Mouse (Mus musculus) thymus, postnatal 36 days (tissue): ENCODE measurements around the gene Hook2.

Source experiments
- DNase-seq, 2 experiments: peaks; one replicate each; pipeline ENCODE4 v3.0.0; 2022; ENCODE audit warnings: mixed read lengths in 2 of 2

The Hook2 gene

DNA sequence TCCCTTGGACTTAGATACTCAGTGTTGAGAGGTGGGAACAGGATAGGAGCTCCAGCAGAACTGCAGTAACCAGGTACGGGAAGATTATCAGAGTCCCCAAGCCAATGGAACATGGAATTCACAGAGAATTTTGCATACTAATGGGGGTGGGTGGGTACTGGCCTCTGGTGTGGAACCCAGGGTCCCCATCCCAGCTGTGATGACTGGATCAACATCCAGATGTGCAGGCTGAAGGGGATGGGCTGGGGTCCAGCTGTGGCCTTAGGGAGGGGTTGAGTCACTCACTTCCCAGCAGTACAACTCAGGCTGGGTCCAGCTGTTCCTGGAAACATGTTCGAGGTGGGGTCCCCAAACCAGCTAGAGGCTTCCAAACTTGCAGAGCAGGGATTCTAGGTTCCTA lies 2.5 kb upstream of the Hook2 start:
- no peak for DNase-seq

DNA sequence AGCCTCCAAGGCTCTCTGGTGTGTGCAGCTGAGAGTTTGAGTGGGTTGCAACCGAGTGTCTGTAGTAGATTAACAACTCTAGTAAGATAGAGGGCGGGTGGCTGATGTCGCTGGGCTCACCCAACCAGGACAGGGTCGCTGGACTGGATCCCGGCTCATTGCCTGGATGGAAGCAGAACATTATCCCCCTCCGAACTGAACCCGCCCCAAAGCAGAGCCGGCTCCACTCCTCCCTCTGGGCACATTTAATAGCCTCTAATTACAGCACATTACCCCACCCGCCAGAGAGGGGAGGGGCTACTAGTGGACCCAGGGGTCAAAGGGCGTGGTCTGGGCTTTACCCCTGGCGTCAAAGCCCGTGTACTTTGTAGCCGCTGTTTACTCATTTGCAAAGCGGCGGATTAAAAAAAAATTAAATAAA lies 1.1 kb upstream of the Hook2 start:
- peak in 1 of 2 experiments; percentile 56 for DNase-seq

DNA sequence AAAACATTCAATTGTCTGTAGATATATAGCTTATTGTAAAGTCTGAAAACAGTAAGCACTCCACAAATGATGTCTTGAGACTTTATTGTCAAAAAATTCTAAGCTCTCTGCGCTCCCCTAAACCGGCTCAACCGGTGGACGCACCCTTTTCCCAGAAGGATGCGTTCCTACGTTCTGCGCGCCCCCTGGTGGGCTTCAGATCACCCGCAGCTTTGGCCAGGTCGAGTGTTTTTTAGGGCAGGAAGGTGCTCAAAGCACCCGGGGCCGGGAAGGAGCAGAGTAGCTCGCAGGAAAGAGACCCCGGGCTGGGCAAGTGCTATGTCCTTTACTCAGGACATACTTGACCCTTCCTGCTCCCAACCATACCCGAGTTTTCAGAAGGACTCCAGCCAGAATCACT lies 593 bp upstream of the Hook2 start:
- peak; percentile 89 to 92 for DNase-seq

DNA sequence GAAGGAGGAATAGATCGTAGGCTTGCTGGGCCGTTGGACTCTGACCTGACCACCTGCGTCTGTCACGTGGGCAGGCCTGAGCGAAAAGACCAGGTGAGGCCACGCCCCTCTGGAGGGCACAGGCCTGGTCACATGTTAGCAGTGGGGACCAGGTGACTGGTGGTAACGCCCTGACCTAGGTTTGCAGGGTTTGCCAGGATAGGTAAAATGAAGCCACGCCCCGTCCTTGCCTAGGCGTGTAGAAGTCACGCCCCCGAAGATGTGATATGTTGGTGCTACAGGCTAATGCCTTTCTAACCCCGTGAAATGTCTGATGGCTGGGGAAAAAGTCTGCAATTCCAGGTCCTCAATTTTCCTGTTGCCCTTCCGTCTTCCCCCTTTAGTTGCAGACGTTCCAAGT lies 433 bp downstream of the Hook2 start:
- DNase-seq, result peak in 1 of 2 experiments; percentile 68

DNA sequence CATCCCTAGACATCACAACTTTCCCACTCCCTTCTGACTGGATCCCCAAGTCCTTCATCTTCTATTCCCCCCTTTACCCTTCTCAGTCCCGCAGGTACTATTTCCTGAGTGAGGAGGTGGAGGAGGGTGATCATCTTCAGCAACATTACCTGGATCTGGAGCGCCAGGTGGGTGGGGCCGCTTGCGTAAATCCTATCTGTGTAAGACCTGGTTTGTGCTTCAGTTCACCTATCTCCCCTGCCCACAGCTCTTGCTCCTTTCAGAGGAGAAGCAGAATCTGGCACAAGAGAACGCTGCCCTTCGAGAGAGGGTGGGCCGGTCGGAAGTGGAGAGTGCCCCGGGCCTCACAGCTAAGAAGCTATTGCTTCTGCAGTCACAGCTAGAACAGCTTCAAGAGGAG lies 4.0 kb downstream of the Hook2 start:
- DNase-seq, result no peak

DNA sequence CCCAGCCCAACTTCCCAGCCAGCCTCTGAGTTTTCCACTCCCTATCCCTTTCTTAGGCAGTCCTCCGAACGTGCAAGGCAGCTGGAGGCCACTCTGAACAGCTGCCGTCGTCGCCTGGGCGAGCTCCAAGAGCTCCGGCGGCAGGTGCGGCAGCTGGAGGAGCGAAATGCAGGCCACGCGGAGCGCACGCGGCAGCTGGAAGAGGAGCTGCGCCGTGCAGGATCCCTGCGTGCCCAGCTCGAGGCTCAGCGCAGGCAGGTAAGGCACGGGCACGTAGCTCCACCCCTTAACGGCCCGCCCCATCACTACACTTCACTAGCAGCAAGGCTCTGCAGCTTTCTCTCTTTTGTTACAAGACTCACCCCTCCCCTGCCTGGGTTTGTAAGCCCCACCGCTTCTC lies 5.3 kb downstream of the Hook2 start:
- DNase-seq, result no peak

DNA sequence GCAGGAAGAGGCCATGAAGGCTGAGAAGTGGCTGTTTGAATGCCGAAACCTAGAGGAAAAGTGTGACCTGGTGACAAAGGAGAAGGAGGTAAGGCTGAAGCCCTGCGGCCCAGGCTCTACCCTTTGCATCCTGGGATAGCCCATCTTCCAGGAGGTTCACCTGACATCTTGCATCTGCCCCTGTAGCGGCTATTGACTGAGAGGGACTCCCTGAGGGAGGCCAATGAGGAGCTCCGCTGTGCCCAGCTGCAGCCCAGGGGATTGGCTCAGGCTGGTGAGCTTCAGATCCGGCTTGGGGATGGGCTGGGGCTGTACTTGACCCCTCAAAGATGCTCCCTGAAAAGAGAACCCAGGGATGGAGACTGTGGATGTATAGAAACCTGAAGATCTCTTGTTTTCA lies 6.6 kb downstream of the Hook2 start:
- DNase-seq, result no peak

DNA sequence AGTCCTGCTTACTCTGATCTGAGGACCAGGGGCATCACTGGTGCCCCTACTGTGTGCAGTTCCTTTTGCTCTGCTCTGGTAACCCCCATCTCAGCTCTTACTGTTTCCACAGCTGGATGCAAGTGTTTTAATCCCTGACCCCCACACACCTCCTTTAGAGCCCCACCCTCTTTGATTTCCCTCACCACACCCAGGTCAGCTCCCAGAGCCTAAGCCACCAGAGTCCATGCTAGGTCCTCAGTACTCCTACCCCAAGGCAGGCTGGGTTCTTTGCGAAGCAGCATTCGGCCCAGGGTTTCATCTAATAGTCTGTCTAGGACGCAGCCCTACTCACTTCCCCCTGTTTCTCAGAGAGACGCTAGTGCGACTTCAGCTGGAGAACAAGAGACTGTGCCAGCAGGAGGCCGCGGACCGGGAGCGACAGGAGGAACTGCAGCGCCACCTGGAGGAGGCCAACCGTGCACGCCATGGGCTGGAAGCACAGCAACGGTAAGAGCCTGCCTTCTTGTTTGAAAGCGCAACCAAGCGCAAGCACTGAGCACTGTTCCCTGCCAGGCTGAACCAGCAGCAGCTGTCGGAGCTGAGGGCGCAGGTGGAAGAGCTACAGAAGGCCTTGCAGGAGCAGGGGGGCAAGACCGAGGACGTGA lies 7.4 kb downstream of the Hook2 start:
- DNase-seq, result peak; percentile 92 to 94

DNA sequence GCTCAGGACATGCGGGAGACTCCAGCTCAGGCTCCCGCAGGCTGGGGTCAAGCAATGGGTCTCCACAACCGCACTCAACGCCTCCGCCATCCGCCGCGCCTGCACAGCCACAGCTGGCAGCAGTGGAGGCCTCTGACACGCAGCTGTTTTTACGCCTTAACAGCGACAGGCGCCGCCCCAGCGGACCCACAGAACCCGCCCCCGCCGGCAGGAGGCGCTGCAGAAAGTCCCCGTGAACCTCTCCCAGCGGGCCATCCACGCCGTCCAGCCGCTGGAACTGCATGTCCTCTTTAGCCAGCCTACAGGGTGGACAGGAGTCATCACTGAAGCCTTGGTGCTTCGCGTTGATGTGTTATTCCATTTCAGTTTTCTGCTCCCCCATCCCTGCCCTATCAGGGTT lies 17.3 kb downstream of the Hook2 start:
- DNase-seq, result peak; percentile 42 to 45

DNA sequence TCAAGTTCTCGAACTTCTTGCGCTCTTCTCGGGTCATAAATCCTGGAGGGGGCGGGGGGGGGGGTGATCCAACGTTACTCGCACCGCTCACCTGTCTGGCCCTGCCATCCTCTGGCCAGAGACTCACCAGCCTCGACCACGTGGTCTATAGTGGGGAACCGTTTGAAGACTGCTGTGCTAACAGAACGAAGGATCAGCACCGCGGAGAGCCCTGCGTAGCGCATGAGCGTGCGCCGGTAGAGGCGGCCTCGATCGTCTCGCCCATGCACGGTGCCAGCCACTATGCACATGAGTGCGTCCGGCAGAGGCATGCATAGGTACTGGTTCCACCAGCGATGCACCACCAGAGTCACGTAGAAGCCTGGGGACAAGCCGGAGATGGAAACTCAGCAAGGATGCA lies 20.8 kb downstream of the Hook2 start:
- no peak for DNase-seq

DNA sequence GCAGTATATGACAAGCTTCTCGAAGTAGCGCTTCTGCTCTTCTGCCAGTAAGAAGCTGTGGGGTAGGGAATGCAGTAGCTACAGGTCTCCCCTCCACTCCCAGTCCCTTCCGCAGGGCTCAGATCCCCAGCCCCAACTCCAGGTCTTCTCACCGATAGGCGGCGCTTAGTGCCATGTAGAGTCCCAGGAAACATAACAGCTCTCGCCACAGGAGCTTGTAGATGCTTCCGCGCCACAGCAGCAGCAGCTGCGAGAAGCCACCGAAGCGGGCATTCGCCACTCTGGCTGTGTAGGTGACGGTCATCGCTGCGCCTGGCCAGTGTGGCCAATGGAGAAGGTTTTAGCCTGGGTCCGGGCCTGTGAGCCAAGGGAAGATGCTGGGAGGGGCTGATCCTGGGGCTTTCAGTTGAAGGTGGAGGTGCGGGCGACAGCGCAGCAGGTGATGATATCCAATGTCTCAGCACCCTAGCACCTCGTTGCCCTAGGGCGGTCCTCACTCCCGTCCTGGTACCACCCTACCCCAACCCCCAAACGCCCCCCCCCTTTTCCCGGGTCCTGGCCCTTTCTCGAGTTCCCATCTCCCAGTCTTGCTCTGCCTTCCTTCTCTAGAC lies 22.9 kb downstream of the Hook2 start:
- DNase-seq, result peak; percentile 83

DNA sequence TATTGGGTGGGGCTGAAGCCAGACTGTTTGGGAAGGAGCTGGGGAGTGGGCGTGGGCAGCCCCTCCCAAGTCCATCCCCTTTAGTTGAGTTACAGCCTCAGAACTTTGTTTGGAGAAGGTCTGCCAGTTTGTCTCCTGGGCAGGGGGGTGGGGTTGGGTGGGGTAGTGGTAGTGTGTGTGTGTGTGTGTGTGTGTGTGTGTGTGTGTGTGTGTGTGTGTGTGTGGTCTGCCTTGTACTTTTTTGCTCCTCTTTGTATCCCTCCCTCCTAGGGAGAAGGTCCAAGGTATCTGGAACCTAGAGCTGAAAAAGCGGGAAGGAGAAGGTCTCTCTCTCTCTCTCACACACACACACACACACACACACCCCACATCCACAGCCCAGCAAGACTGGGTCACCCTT lies 24.0 kb downstream of the Hook2 start, which contains the start of gene Best2:
Gene Best2 (minus strand): TSS at position 101 of the 400 bp plus-strand sequence.
- no peak for DNase-seq

DNA sequence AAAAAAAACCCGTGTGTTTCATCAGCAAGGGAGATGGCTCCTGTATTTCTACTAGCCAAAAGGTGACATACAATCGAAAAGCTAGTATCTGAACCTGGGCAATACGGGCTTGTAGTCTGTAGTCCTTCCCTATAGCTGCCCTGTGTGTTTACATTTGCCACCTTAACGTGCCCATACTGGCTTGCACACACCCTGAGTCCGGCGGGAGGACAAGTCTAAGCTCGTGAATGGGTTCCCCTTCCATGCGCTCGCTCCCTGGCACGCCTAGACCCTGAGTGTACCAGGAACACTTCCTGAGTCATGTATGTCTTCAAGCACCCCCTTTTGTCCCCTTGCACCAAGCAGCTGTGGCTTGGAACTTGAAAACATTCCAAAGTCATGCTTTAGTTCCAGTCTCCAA lies 26.3 kb downstream of the Hook2 start:
- no peak for DNase-seq

DNA sequence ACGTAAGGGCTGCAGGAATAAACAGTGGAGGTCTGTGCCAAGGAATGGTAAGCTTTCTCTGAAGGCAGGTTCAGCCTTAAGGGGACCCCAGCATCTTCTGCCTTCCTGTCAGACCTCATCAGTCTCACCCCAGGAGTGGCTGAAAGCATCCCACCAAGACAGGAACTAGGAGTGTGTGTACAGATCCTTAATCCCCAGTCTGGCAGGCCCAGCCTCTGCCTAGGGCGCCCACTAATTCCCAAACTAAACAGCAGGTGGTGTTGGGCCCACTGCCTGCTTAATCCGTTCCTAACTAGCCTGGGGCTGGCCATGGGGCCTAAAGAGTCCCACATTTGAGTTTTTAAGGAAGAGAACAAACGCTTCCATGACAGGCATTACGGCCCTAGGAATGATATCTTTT lies 26.8 kb downstream of the Hook2 start:
- DNase-seq, result no peak

DNA sequence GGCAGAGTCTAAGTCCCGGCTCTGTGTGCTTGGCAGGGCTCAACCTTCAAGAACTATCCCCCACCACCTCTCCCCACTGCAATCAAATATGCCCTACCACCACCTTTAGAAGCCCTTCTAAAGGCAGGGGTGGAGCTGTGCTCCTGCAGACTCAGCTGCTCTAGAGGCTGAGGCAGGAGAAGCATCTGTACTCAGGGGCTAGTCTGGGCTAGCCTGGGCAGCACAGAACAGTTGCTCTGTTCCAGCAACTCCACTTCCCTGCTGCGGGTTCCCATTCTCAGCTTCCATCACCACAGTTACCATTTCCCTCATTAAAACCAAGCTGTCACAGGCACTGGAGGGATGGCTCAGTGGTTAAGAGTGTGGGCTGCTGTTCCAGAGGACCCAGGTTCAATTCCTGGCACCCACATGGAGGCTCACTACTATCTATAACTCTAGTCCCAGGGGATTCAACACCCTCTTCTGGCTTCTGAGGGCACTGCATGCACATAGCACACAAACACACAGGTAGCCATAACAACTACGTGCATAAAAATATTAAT lies 31.2 kb downstream of the Hook2 start:
- DNase-seq, result no peak

DNA sequence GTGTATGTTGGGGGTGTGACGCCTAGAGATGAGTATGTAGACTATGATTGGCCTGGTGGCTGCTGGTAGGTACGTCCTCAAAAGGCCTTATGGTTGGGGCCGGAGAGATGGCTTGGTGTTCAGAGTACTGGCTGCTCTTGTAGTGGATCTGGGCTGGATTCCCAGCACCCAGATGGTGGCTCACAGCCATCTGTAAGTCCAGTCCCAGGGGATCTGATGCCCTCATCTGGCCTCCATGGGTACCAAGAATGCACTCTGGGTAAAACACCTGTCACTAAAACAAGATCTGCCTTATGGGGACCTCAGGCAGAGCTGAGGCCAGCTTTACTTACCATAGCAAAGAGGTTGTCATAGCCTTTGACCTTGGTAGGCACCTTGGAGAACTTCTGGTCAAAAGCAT lies 33.4 kb downstream of the Hook2 start:
- DNase-seq, result no peak

DNA sequence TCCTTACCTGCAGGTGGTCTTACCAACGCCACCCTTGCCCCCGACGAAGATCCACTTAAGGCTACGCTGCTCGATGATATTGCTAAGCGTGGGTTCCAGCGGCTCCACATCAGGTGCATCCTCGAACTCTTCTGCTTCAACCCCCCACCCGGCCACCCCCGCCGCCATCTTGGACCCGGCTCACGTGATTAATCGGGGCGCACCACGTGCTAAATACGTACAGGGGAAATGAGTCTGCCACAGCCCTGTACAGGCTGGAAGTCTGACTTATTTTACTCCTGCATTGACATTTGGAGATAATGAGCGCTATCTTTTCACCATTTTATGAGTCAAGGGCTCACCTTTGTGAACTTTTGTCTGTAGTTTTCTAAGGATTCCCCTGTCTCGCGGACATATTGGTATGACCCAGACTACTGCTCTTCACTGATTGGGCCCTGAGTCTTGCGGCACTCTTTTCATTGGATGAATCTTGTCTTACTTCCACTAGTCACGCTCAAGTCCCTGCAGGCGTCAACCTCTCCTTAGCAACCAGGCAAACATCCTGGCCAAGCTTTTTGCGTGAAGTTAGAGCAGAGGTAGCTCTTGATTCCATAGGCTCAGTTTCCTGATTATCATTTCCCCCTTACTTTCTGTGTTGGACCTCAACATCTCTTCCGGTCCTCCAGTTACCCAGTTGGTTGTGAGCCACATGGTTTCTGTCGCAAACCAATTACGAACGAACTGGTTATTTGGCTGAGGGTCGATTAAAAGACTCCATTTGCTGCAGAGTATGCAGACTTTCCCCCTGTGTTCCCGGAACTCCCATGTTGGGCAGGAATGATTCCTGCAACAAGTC lies 34.9 kb downstream of the Hook2 start, which contains the start of gene Asna1:
Gene Asna1 (minus strand): TSS at position 184 of the 835 bp plus-strand sequence.
- peak; percentile 76 to 78 for DNase-seq

DNA sequence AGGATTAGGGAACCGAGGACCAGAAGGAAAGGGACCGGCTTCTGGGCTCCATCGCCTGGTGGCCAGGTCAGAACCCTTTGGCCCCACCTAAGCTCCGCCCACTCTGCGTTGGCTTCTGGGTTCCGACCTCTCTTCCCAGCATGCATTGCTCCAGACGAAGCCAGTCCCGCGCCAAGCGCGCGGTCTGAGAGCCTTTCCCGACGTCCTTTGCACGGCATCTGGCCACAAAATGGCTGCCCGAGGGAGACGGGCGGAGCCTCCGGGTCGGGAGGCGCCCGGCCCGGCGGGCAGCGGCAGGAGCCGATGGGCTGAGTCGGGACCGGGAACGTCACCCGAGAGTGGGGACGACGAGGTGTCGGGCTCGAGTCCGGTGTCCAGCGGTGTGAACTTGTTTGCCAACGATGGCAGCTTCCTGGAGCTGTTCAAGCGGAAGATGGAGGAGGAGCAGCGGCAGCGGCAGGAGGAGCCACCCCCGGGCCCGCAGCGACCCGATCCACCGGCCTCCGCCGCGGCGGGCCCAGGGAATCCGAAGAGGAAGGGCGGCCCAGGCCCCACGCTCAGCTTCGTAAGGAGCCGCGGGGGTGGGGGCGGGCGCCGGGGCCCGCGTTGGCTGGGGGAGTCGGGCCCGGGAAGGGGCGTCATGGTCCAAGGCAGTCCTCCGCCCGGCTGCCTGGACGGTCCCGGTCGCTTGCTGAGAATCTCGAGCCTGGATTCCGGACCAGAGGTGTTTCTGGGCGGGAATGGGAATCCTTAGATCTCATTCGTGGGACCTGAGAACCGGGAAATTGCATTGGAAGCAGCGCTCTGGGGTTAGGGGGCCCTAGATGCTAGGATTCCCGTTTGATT lies 36.5 kb downstream of the Hook2 start, which contains the start of gene Trir:
Gene Trir (plus strand): TSS at position 154 of the 846 bp plus-strand sequence.
- peak; percentile 93 to 94 for DNase-seq

DNA sequence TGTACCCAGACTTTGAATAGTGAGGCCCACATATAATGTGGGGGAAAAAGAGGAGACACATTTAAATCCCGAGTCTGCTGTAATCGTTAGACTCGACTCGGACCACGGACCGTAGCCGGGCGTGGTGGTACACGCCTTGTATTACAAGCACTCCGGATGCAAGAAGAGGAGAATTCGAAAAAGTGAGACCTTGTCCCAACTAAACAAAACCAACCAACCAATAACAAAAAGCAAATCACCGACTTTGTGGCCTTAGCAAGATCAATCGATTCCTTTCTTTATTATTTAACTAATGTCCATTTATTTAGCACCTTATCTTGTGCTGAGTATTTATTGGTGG lies 37.1 kb downstream of the Hook2 start:
- peak in 1 of 2 experiments; percentile 27 for DNase-seq

DNA sequence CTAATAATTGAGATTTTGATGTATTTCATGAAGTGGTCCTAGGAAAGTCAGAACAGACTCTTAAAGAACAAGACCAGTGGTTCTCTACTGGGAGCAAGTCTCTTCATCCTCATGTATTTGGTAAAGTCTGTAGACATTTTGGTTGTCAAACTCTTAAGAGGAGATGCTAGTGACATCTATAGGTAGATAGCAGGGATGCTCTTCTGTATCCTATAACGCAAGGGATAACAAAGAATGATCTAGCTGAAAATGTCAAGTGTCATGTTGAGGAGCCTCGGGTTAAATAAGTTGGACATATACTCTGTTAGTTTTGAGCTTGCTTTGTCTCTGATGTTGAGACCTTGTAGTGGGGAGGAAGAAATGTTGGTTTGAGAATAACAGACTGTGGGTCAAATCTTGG lies 37.5 kb downstream of the Hook2 start:
- no peak for DNase-seq

DNA sequence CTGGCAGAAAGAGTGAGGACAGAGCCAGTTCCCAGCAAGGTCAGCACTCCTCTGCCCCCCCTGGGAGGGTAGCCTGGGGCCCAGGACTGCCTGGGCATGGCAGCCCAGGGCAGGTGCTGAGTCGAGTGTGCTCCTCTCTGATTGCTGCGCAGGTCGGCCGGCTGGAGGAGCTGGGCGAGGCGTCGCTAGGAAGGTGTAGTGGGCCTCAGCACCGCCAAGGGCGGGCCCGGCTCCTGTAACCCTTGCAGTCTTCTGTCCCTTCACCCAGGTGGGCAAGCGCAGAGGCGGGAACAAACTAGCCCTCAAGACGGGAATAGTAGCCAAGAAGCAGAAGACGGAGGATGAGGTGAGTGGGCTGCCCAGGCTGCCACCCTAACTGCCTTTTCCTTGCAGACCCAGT lies 38.9 kb downstream of the Hook2 start:
- no peak for DNase-seq

DNA sequence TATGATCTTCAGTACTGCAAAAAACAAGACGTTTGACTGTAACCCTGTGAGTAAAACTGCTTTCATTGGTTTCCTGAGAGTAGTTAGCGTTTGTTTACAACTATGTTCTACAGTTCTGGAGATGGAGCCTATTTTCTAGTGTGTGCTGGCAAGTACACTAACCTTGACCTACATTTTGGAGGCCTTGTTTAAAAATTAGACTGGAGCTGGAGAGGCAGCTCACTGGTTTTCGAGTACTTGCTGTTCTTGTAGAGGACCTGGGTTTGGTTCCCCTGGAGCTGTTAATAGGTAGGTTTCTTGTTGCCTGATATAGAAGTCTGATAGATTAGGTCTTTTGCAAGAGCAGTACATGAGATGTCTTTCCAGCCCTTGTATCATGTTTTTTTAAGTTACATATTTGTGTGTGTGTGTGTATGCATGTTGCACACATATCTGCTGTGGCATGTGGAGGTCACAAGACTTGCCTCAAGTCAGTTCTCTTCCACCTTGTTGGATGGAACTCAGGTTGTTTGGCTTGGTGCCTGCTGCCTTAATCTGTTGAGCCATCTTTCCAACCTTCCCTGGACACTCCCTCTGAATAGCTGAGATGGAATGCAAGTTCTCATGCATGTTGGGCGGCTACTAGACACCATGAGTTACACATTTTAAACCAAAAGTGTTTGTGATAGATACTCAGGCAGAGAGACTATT lies 42.4 kb downstream of the Hook2 start:
- no peak for DNase-seq
